Mouse (Mus musculus): ENCODE results near the gene Nlrc3. TPM values are rescaled to one million over a fixed set of nuclear protein-coding genes. Genes with fewer than 3 reads are reported as not detected.
A peak's percentile ranks its signal among the peaks of the same experiment; 100 is the strongest.

Gene Nlrc3
- total RNA-seq, 2 experiments from 2014 or later: 4.3 to 5.1 TPM

DNA sequence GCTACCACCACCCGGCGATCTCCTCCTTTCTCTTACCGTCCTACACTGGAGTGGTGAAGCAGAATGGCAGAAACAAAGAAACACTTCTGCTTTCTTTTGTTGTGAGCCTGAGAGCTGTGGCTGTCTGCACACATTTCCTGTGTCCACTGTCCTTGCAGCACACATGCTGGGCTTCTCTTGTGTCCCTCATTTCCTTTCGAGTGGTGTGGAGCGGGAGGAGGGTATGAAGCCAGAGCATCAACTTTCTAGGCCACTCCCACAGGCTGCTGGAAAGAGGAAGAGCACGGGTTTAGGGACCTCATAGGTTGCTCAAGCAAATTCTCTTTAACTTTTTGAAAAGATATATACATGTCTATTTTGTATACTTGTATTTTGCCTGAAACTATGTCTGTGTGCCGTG lies 47.3 kb downstream of the Nlrc3 start:
- no peak for DNase-seq

DNA sequence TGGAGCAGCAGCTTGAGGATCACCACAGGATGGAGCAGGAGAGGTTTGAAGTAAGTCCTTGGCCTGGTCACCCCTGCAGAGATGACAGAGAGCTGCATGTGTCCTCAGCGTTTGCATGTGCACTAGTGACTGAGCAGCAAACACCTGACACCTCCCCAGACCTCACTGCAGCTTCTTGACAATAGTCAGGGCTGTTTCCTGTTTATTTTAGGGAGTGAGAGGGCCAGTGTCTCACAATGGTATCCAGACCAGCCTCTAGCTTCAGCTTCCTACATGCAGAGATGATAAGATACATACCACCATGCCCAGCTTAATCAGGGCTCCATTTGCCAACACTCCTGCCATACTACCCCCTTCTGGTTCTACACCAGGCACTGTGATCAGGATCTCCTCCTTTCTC lies 47.9 kb downstream of the Nlrc3 start:
- no peak for DNase-seq

DNA sequence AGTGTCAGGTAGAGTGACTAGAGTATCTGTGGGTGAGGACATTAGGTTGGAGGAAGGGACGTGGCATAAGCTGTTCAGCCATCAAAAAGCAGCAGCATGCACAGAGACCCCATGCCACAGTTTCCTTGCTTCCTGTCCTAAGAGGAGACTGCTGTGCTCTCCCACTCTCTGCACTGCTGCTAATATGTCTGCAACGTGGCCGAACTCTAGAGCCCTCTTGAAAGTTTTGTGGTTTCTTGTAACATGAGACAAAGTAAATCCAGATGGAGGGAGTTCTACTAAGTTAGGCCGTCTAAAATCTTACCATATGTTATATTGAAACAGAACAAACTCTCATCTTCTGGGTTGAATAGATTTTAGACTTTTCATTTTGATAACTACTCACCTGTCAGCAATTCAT lies 52.5 kb downstream of the Nlrc3 start:
- no peak for DNase-seq

DNA sequence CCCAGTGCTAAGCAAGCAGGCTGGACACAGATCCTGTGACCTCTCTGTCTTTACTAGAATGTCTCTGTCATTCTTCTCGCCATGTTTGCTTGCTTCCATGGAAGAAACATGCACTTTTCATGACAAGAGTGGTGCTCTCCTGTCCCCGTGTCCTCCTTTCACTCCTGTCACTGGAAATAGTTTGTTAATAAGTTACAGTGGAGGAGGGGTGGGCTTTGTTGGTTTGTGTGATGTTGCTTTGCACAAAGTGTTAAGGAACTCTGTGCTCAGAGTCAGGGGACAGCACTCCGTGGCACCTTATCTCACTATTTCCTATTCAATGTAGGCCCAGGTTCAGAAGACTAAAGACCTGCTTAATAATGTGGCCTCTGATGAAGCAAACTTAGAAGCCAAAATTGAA lies 52.9 kb downstream of the Nlrc3 start:
- DNase-seq: no peak

DNA sequence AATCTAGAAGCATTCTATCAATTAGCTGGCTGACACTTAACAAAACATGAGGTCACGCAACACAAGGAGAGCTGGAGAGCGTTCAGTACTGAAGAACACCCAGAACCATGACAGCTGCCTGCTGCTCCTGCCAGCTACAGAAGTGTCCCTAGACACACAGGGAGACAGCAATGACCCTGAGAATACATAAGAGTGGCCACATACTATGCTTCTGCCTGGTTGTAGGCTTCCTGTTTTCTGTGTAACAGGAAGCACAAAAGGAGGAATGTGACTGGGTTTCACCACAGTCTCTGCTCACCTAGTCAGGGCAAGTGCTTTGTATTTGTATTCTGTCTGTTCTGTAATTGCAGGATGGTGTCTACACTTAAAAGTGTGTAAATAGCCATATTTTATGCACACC lies 55.7 kb downstream of the Nlrc3 start:
- no peak for DNase-seq

DNA sequence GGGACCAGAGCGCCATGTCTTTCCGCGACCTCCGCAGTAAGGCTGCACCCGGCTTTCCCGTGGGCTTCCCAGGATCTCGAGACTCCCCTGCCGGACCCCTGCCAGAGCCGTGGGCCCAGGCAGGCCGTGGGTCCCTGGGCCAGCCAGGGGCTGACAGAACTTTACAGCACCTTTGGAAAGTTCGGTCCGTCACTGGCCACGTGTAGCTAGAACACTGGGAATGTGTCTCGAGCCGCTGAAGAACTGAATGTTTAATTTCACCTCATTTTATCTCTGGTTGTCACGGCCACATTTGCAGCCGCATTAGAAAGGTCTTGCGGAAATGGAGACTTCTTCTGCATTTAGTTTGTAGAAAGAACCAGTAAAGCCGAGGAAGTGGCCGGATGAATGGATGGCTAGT lies 67.3 kb downstream of the Nlrc3 start:
- DNase-seq: no peak

DNA sequence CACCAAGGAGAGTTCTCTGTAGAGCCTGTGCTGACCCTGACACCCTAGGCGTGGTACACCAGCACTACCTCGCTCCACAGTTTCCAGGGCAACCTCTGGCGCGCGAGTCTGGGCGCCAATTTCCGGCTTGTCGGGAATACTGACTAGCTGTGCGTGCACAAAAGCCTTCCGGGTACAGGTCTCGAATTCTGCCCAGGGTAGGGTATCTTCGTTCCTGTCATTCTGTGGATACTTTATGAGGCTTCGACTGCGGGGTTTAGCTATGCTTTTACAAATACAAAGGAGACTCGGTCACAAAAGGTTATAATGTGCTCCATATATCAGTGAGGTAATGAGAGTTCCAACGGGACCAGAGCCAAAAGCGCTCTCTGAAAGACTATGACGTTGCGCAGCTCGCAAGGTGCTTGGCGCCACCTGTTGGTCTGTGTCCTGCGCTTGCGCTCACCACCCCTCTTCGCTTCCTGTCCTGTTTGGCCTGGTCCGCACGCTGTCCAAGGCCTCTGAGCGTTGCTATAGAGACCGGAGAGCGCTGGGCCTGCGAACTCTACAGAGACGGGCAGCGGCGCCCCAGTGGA lies 67.8 kb downstream of the Nlrc3 start, which contains the start of the genes 1700037C18Rik and Cluap1:
Gene 1700037C18Rik, minus strand, starts transcription at position 153 of the 575 bp plus-strand sequence.
Gene Cluap1, plus strand, starts transcription at position 265 of the 575 bp plus-strand sequence.
- DNase-seq: peak; percentile 87

DNA sequence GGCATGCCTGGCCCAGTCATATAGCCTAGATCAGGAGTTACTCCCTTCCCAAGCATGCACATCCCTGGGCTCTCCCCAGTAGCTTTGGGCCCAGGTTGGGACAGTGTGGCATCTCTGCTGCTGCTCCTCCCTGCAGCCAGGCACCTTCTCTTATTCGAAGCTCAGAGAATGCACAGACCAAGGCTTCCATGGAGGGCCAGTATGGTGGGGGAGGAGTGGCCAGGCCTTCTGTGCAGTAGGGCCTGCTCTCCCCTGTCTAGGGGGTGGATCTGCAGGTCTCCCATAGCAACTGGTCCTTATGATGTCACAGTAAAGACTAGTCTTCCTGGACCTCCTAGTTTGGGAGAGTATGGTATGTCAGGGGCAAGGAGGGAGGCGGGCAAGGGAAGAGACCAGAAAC lies 69.0 kb downstream of the Nlrc3 start:
- no peak for DNase-seq

DNA sequence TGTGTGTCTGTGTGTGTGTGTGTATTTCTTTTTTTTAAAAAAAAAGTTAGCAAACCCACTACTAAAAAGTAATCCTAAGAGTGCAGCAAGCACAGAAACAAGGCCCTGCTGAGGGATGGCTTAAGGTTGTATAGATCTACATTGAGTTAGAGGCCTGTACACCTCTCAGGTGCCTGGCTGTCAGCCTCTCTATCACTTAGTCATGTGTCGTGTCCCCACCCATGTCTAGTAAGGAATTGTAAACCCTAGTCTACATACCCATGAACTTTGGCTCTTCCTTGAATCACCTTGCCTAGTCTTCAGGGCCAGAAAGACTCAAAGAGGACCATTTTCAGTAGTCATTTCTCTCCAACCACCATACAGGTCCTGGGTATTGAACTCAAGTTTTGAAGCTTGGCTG lies 79.9 kb downstream of the Nlrc3 start:
- DNase-seq: no peak

DNA sequence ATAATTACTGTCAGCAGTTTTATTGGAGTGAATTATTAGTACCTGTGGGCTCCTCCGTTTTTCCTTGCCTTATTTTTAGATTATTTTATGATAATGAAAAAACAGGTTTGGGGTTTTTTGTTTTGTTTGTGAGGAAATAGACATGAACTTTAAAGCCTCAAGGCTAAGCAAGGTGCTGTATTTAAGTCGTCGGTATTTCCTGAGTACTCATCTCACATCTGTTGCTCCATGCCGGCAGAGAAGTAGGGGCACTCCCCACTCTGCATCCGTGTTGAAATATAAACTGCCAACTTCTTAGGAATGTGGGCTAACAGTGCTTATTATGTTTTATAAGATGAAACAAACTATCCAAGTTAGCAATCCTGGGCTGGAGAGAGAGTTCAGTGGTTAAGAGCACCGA lies 80.4 kb downstream of the Nlrc3 start:
- DNase-seq: no peak

DNA sequence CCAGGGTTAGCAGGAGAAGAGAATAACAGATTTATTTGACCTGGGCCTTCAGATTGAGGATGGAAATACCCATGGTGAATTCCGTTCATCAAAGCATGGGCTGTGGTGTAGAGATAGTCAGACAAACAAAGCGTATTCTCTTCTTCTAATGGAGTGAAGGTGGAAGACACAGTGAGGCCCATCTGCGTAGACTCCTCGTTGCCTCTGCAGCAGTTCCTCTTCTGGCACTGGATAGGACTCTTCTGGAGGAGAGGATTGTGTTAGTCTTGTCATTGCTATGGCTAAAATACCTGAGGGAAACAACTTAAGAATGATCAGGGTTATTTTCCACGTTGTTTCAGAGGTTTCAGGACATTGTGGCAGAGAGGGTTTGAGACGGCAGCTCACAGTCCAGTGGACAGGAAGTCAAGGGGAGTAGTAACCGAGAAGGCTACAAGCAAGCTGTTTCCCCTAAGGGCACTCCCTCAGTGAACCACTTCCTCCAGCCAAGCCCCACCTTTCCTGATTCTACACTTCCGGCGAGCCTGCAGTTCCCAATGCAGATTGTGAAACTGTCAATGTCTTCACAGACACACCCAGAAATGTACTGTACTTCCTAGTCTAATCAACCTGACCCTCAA lies 81.1 kb downstream of the Nlrc3 start:
- no peak for DNase-seq

Small RNAs within 50 kb of the gene (microRNA-seq; reads per million reads assigned to microRNA genes)
- 0 reads per million in 2 experiments for gene Gm23493

Other genes starting within 250 kb of the Nlrc3 start
- gene Zfp263, start 232.5 kb downstream of the Nlrc3 start, total RNA-seq (2021): 10 to 100 TPM in 1 of 2 experiments, 1 to 10 TPM in 1; 9.2 to 11.9 TPM
- not detected for gene Olfr15, start 145.8 kb downstream of the Nlrc3 start, total RNA-seq (2021)
- 1 to 10 TPM; 1.2 to 1.6 TPM for gene Zfp174, start 129.4 kb downstream of the Nlrc3 start, total RNA-seq (2021)
- 10 to 100 TPM; 31.5 to 34.3 TPM for gene Naa60, start 104.3 kb downstream of the Nlrc3 start, total RNA-seq (2021)
- 1 to 10 TPM; 7.0 to 8.9 TPM for gene Zfp597, start 92.1 kb downstream of the Nlrc3 start, total RNA-seq (2021)
- 1 to 10 TPM in 1 of 2 experiments, under 1 TPM in 1; 0.61 to 1.0 TPM for gene Gm20695, start 92.0 kb downstream of the Nlrc3 start, total RNA-seq (2021)
- gene 1700037C18Rik, start 67.9 kb downstream of the Nlrc3 start, total RNA-seq (2021): 1 to 10 TPM; 1.3 to 2.7 TPM
- gene Cluap1, start 67.8 kb downstream of the Nlrc3 start, total RNA-seq (2021): 1 to 10 TPM; 6.8 to 7.7 TPM
- gene Slx4, start 27.1 kb upstream of the Nlrc3 start, total RNA-seq (2021): 10 to 100 TPM; 10.2 to 15.7 TPM
- not detected for gene Dnase1, start 60.3 kb upstream of the Nlrc3 start, total RNA-seq (2021)
- 10 to 100 TPM; 77.6 to 85.0 TPM for gene Trap1, start 101.2 kb upstream of the Nlrc3 start, total RNA-seq (2021)
- gene Crebbp, start 237.4 kb upstream of the Nlrc3 start, total RNA-seq (2021): 10 to 100 TPM; 39.3 to 47.6 TPM

All from gastrocnemius, postnatal 10 days (tissue).